Mouse (Mus musculus) lung, postnatal 0 days (tissue): ENCODE data around the gene Wwc1.

Source experiments
- CTCF ChIP-seq: IDR thresholded peaks from 2 replicates; pipeline ENCODE4 v1.5.1; 2016; ENCODE audit warnings: antibody characterized with exemption, mild to moderate bottlenecking
- EP300 ChIP-seq: IDR thresholded peaks from 2 replicates; pipeline ENCODE4 v1.6.1; 2016; ENCODE audit warnings: antibody characterized with exemption, mild to moderate bottlenecking, control low read depth

DNA sequence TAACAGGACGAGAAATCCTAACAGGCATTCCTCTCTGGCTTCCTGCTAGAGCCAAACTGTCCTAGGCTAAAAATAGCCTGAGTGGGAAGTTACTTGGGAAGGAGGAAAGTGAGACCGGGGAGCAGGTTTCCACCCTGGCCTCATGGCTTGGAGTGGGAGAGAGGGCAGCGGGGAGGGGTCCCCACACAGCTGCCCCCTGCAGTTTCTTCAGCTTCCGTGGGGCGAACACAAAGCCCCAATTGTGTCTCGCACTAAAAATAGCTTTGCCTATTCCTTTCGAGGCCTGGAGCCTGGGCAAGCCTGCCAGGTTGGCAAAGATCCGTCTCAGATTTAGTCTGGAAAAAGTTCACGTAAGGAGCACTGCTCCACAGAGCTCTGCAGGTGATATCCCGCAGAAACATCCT, 87.3 kb downstream of the Wwc1 start:
- TF ChIP-seq EP300 (no peak), CTCF (no peak)
